8 mouse cellular contexts compared by ENCODE assay signal in the genomic region with DNA sequence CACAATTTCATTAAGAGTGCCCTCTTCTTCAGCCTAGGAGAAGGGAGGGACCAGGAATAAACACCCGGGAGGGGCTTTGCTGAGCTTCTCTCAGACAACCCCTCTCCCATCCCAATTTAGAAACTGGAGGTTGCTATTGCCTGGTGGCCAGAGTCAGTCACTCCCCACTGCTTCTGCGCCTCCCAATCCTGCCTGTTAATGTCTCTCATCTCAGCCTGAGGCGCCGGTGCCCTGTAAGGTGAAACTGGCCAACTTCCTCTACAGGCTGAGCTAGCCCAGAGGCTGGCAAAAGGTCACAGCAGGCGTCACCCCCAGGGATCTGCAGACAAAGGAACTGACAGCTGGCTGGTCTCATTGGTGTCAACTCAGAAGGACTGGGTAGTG.
DNase-seq lines count a peak whose midpoint lies in the region; ATAC-seq and TF ChIP-seq lines count a peak whose summit lies in the region.

No protein-coding gene starts in this region.

- no peak for ATAC-seq in lung, embryonic 15.5 days (ENCODE audit: borderline replicate concordance, extremely low read depth, low FRiP score, low TSS enrichment)
- peak; percentile 77 for ATAC-seq in megakaryocyte, adult 5-6 weeks (ENCODE audit: poor library complexity, severe bottlenecking)
- ATAC-seq in stomach, embryonic 15.5 days (ENCODE audit: insufficient read depth, low FRiP score, low read depth), result no peak
- no peak for ATAC-seq in activated CD4-positive, CD25-positive, alpha-beta regulatory T cell, adult 4 months

- no peaks in the 10 kb centered on the region for H3K36me3 ChIP-seq in lung, embryonic 15.5 days
- H3K36me3 ChIP-seq in kidney, adult 2 months (ENCODE audit: control insufficient read depth, insufficient read depth, low read length), result no peaks in the 10 kb centered on the region
- no peaks in the 10 kb centered on the region for H3K36me3 ChIP-seq in stomach, embryonic 15.5 days

- H3K27ac ChIP-seq in lung, embryonic 15.5 days, result peak overlapping the region; percentile 57
- H3K27ac ChIP-seq in kidney, adult 2 months (ENCODE audit: insufficient read depth, low read depth, low read length), result no peak overlapping the region; the same call in 1 of the 2 replicates
- peak overlapping the region; percentile 87 for H3K27ac ChIP-seq in stomach, embryonic 15.5 days

- no peak overlapping the region for H3K4me2 ChIP-seq in lung, embryonic 15.5 days
- H3K4me2 ChIP-seq in stomach, embryonic 15.5 days, result 0 out of 2 replicates have a peak overlapping the region, but pooled peaks have one; percentile 24

- no peak overlapping the region for H3K9ac ChIP-seq in lung, embryonic 15.5 days
- H3K9ac ChIP-seq in stomach, embryonic 15.5 days, result no peak overlapping the region

- no peak for DNase-seq in lung, adult 2 months
- peak; percentile 70 for DNase-seq in embryo, embryonic 11 days
- peak; percentile 57 for DNase-seq in kidney, adult 2 months
- no peak for DNase-seq in layer of hippocampus, postnatal 14 days (ENCODE audit: low spot score in 2 of 2)

- H3K27me3 ChIP-seq in lung, embryonic 15.5 days, result no peaks in the 10 kb centered on the region
- H3K27me3 ChIP-seq in kidney, adult 2 months (replicated peaks; ENCODE audit: control insufficient read depth, insufficient read depth, low read length), result no peaks in the 10 kb centered on the region
- H3K27me3 ChIP-seq in stomach, embryonic 15.5 days (replicated peaks), result no peaks in the 10 kb centered on the region

- no peak for TF ChIP-seq CTCF in lung, adult 2 months (IDR thresholded peaks at IDR 0.05; ENCODE audit: insufficient read depth, low read length)
- no peak for TF ChIP-seq CTCF in kidney, adult 2 months (conservative IDR thresholded peaks at IDR 0.05; ENCODE audit: insufficient read depth, insufficient read length, low read depth, low read length)

- TF ChIP-seq POLR2A in lung, adult 2 months (IDR thresholded peaks at IDR 0.05; ENCODE audit: borderline replicate concordance, extremely low read depth, low read depth, low read length), result no peak
- TF ChIP-seq POLR2A in kidney, adult 2 months (IDR thresholded peaks at IDR 0.05; ENCODE audit: low read depth, low read length), result no peak

- no peaks in the 10 kb centered on the region for H3K9me3 ChIP-seq in lung, embryonic 15.5 days
- H3K9me3 ChIP-seq in stomach, embryonic 15.5 days, result no peaks in the 10 kb centered on the region

- 27% methylated on average over 5 of the region's 5 CpGs for WGBS in lung, embryonic 15.5 days
- 44% methylated on average over 5 of the region's 5 CpGs for WGBS in lung, adult 2 months
- 26% methylated on average over 5 of the region's 5 CpGs for WGBS in kidney, adult 2 months
- 14% methylated on average over 5 of the region's 5 CpGs for whole genome bisulfite sequencing in stomach, embryonic 15.5 days

- peaks cover 56% of the 10 kb centered on the region for H3K4me1 ChIP-seq in lung, embryonic 15.5 days
- no peaks in the 10 kb centered on the region for H3K4me1 ChIP-seq in lung, adult 2 months (ENCODE audit: control insufficient read depth, insufficient read depth, low read length)
- H3K4me1 ChIP-seq in kidney, adult 2 months (ENCODE audit: control insufficient read depth, insufficient read depth, low read length), result peaks cover 10% of the 10 kb centered on the region
- peaks cover 24% of the 10 kb centered on the region for H3K4me1 ChIP-seq in stomach, embryonic 15.5 days

- H3K4me3 ChIP-seq in lung, embryonic 15.5 days, result no peak overlapping the region
- H3K4me3 ChIP-seq in lung, adult 2 months (replicated peaks; ENCODE audit: extremely low read depth, low read depth, low read length), result no peak overlapping the region
- H3K4me3 ChIP-seq in kidney, adult 2 months (ENCODE audit: insufficient read depth, low read depth, low read length), result no peak overlapping the region
- no peak overlapping the region for H3K4me3 ChIP-seq in stomach, embryonic 15.5 days (replicated peaks)

Comparison
In these comparisons a context has a peak if more than half of its experiments do, and no peak if none do; other contexts are left out.
1. DNase-seq: peak in embryo, embryonic 11 days (single experiment) and kidney, adult 2 months (single experiment); none in lung, adult 2 months (single experiment) and layer of hippocampus, postnatal 14 days (0 of 2).